Mouse (Mus musculus) Muller cell, postnatal 12 days (primary cell): Measurements from ENCODE around the gene 4921524J17Rik.

Experiments used
- DNase-seq: peaks from one replicate; pipeline ENCODE4 v3.0.0-alpha.2; 2015; ENCODE audit errors: inconsistent ontology term

The 4921524J17Rik gene

GRCm38 (mm10) chr8:85380824-85381209 is 51.8 kb downstream of the 4921524J17Rik start:
- DNase-seq = peak; percentile 73

GRCm38 (mm10) chr8:85380123-85380823 is 52.4 kb downstream of the 4921524J17Rik start:
- no peak for DNase-seq

GRCm38 (mm10) chr8:85379142-85379781 is 53.4 kb downstream of the 4921524J17Rik start:
- DNase-seq = peak; percentile 55

GRCm38 (mm10) chr8:85376516-85376915 is 56.1 kb downstream of the 4921524J17Rik start:
- no peak for DNase-seq

GRCm38 (mm10) chr8:85374286-85374685 is 58.3 kb downstream of the 4921524J17Rik start:
- peak; percentile 41 for DNase-seq

GRCm38 (mm10) chr8:85373435-85374039 is 59.1 kb downstream of the 4921524J17Rik start:
- no peak for DNase-seq

- no peak for DNase-seq
These were observed 60.2 kb downstream of the 4921524J17Rik start for GRCm38 (mm10) chr8:85372465-85372839.

- no peak for DNase-seq
These were observed 60.7 kb downstream of the 4921524J17Rik start for GRCm38 (mm10) chr8:85371736-85372464.

- DNase-seq = no peak
These were observed 67.5 kb downstream of the 4921524J17Rik start for GRCm38 (mm10) chr8:85365176-85365575.

GRCm38 (mm10) chr8:85364628-85365027 is 68.0 kb downstream of the 4921524J17Rik start:
- no peak for DNase-seq

- DNase-seq = no peak
These were observed 69.2 kb downstream of the 4921524J17Rik start for GRCm38 (mm10) chr8:85363406-85363805.

GRCm38 (mm10) chr8:85362211-85362610 is 70.4 kb downstream of the 4921524J17Rik start:
- DNase-seq = no peak
